Mouse (Mus musculus) left cerebral cortex, postnatal 36 days (tissue): ENCODE measurements around the gene Vmn1r127. TPM values are rescaled to one million over a fixed set of nuclear protein-coding genes. Genes with fewer than 3 reads are reported as not detected.
"Not testable (repeated sequence)": the region's sequence is repeated elsewhere in the genome, so short reads cannot be mapped to it uniquely, and the experiment has no call there.

Experiments
- DNase-seq, 2 experiments: peaks; one replicate each; pipeline ENCODE4 v3.0.0; 2021 to 2022; ENCODE audit warnings: low spot score in 2 of 2, mixed read lengths in 1 of 2
- intact Hi-C: fragments of 180-260 bp; cut with DNase I; formaldehyde crosslinking; loops from one replicate; pipeline ENCODE4 v1.15.1; 2025
- total RNA-seq, 2 experiments: library from RNA; stranded (reverse); gene quantifications; 2 replicates each; pipeline ENCODE4 v1.2.3; 2021

Vmn1r127 gene
- not detected for total RNA-seq

- DNase-seq, intact Hi-C loops: not testable (repeated sequence)
Observed at GRCm38 (mm10) chr7:21319761-21320160, at the start of gene Vmn1r127. Gene Vmn1r127 (minus strand): TSS chr7:21319861.

GRCm38 (mm10) chr7:21361191-21361590 lies 41.5 kb upstream of the Vmn1r127 start, which contains the start of gene Vmn1r129:
Gene Vmn1r129 (minus strand): TSS chr7:21361291.
- DNase-seq, intact Hi-C loops: not testable (repeated sequence)

GRCm38 (mm10) chr7:21349073-21349472 lies 29.4 kb upstream of the Vmn1r127 start, which contains the start of gene Vmn1r128:
Gene Vmn1r128 (plus strand): TSS chr7:21349373.
- intact Hi-C loops = not testable (repeated sequence)

GRCm38 (mm10) chr7:21301367-21301766 lies 18.3 kb downstream of the Vmn1r127 start, which contains the start of gene Vmn1r126:
Gene Vmn1r126 (minus strand): TSS chr7:21301467.
- DNase-seq, intact Hi-C loops: not testable (repeated sequence)

More at GRCm38 (mm10) chr7:21349073-21349472, 29.4 kb upstream of the Vmn1r127 start, which contains the start of gene Vmn1r128:
- not testable (repeated sequence) for DNase-seq

- intact Hi-C loops, DNase-seq: not testable (repeated sequence)
Observed at GRCm38 (mm10) chr7:21271879-21272278, 47.8 kb downstream of the Vmn1r127 start, which contains the start of gene Vmn1r125. Gene Vmn1r125 (plus strand): TSS chr7:21272179.

Other genes starting within 250 kb of the Vmn1r127 start
- not detected for gene Vmn1r121, start 221.3 kb downstream of the Vmn1r127 start, total RNA-seq
- gene Vmn1r122, start 185.7 kb downstream of the Vmn1r127 start, total RNA-seq = not detected
- gene Vmn1r123, start 157.7 kb downstream of the Vmn1r127 start, total RNA-seq = not detected
- gene Gm5157, start 129.4 kb downstream of the Vmn1r127 start, total RNA-seq = not detected
- not detected for gene Vmn1r124, start 59.2 kb downstream of the Vmn1r127 start, total RNA-seq
- not detected for gene Vmn1r125, start 47.7 kb downstream of the Vmn1r127 start, total RNA-seq
- gene Vmn1r126, start 18.4 kb downstream of the Vmn1r127 start, total RNA-seq = not detected
- not detected for gene Vmn1r128, start 29.5 kb upstream of the Vmn1r127 start, total RNA-seq
- gene Vmn1r129, start 41.4 kb upstream of the Vmn1r127 start, total RNA-seq = not detected
- gene Gm6882, start 112.9 kb upstream of the Vmn1r127 start, total RNA-seq = not detected
- not detected for gene Vmn1r130, start 191.9 kb upstream of the Vmn1r127 start, total RNA-seq
- not detected for gene Vmn1r131, start 226.2 kb upstream of the Vmn1r127 start, total RNA-seq